Mouse (Mus musculus) midbrain, embryonic 16.5 days (tissue): ENCODE results near the gene Islr2. TPM values are rescaled to one million over a fixed set of nuclear protein-coding genes. Genes with fewer than 3 reads are reported as not detected.

ENCODE experiments used
- ATAC-seq: fragments of 200-750 bp; cut with Nextera tagmentation; 2 replicates; pipeline ENCODE4 v1.8.0; 2017; ENCODE audit warnings: moderate TSS enrichment
- H3K27ac ChIP-seq: fragments of 300-500 bp; sonication (generic); 2 replicates; pipeline ENCODE4 v1.5.1; 2014; ENCODE audit warnings: mild to moderate bottlenecking, low read length, mixed read lengths
- H3K27me3 ChIP-seq: fragments of 300-500 bp; sonication (generic); 2 replicates; pipeline ENCODE4 v1.6.1; 2014; ENCODE audit warnings: low read depth, low read length, mixed read lengths; ENCODE audit not compliant: control insufficient read depth, insufficient read depth
- H3K36me3 ChIP-seq: fragments of 300-500 bp; sonication (generic); 2 replicates; pipeline ENCODE4 v1.6.1; 2014; ENCODE audit warnings: mild to moderate bottlenecking, low read length, moderate library complexity, mixed read lengths; ENCODE audit not compliant: control insufficient read depth, insufficient read depth
- H3K4me1 ChIP-seq: fragments of 300-500 bp; sonication (generic); 2 replicates; pipeline ENCODE4 v1.6.1; 2014; ENCODE audit warnings: mild to moderate bottlenecking, low read length, mixed read lengths; ENCODE audit not compliant: control insufficient read depth, insufficient read depth
- H3K4me2 ChIP-seq: fragments of 300-500 bp; sonication (generic); 2 replicates; pipeline ENCODE4 v1.6.1; 2014; ENCODE audit warnings: mild to moderate bottlenecking, low read length, mixed read lengths
- H3K4me3 ChIP-seq: fragments of 300-500 bp; sonication (generic); 2 replicates; pipeline ENCODE4 v1.5.1; 2014; ENCODE audit warnings: low read depth, mild to moderate bottlenecking, low read length, moderate library complexity, mixed read lengths
- H3K9ac ChIP-seq: fragments of 300-500 bp; sonication (generic); 2 replicates; pipeline ENCODE4 v1.6.1; 2014; ENCODE audit warnings: low read depth, low read length, mixed read lengths
- H3K9me3 ChIP-seq: fragments of 300-500 bp; sonication (generic); replicated peaks from 2 replicates; pipeline ENCODE4 v1.6.1; 2014; ENCODE audit warnings: mild to moderate bottlenecking, low read length, mixed read lengths; ENCODE audit not compliant: control insufficient read depth, poor library complexity, severe bottlenecking
- WGBS: fragments of 180-500 bp; shearing (Covaris S2); extraction: QIAGEN DNeasy Blood & Tissue Kit; methylation state at CpG from one replicate; pipeline ENCODE4 v1.1.7; 2014; 5-methylcytosine and 5-hydroxymethylcytosine counted together
- polyA plus RNA-seq: library from polyadenylated mRNA; unstranded; fragments of >200 nt; fragmentation: Nextera tagmentation; extraction: Ambion mirVana; gene quantifications from 2 replicates; pipeline ENCODE4 v1.2.1, GENCODE M21; 2015

Islr2 gene
- polyA plus RNA-seq, 1 experiment from 2014 or later = 38.0 TPM

- Histone ChIP-seq H3K36me3 (no peaks in the 10 kb centered on the region), H3K4me2 (no peak overlapping the region), H3K4me1 (no peaks in the 10 kb centered on the region), H3K9me3 (no peaks in the 10 kb centered on the region), H3K4me3 (no peak overlapping the region), H3K27me3 (no peaks in the 10 kb centered on the region), H3K27ac (no peak overlapping the region), H3K9ac (no peak overlapping the region)
- WGBS = 70% methylated on average over 1 of the region's 1 CpGs
- no peak for ATAC-seq
These were observed 38.3 kb downstream of the Islr2 start for GRCm38 (mm10) chr9:58165779-58166178.

GRCm38 (mm10) chr9:58163146-58163545, 41.0 kb downstream of the Islr2 start:
- Histone ChIP-seq H3K4me3 (no peak overlapping the region), H3K27ac (no peak overlapping the region), H3K36me3 (no peaks in the 10 kb centered on the region), H3K4me1 (no peaks in the 10 kb centered on the region), H3K9me3 (no peaks in the 10 kb centered on the region), H3K27me3 (no peaks in the 10 kb centered on the region), H3K4me2 (no peak overlapping the region), H3K9ac (no peak overlapping the region)
- 82% methylated on average over 5 of the region's 5 CpGs for WGBS
- ATAC-seq = no peak

GRCm38 (mm10) chr9:58162173-58162572, 41.9 kb downstream of the Islr2 start:
- Histone ChIP-seq H3K4me3 (no peak overlapping the region), H3K27ac (no peak overlapping the region), H3K27me3 (no peaks in the 10 kb centered on the region), H3K36me3 (no peaks in the 10 kb centered on the region), H3K9ac (no peak overlapping the region), H3K4me1 (no peaks in the 10 kb centered on the region), H3K9me3 (no peaks in the 10 kb centered on the region), H3K4me2 (no peak overlapping the region)
- 79% methylated on average over 3 of the region's 3 CpGs for WGBS
- no peak for ATAC-seq

GRCm38 (mm10) chr9:58160315-58160714, 43.8 kb downstream of the Islr2 start:
- Histone ChIP-seq H3K27me3 (no peaks in the 10 kb centered on the region), H3K4me1 (no peaks in the 10 kb centered on the region; the same call in 1 of the 2 replicates), H3K9ac (no peak overlapping the region), H3K27ac (no peak overlapping the region), H3K4me2 (no peak overlapping the region), H3K4me3 (no peak overlapping the region), H3K36me3 (no peaks in the 10 kb centered on the region), H3K9me3 (no peaks in the 10 kb centered on the region)
- no peak for ATAC-seq
- 82% methylated on average over 5 of the region's 5 CpGs for WGBS

- ATAC-seq = no peak
- Histone ChIP-seq H3K36me3 (no peaks in the 10 kb centered on the region), H3K9me3 (no peaks in the 10 kb centered on the region), H3K4me2 (no peak overlapping the region), H3K9ac (no peak overlapping the region), H3K4me1 (no peaks in the 10 kb centered on the region; the same call in 1 of the 2 replicates), H3K27me3 (no peaks in the 10 kb centered on the region), H3K4me3 (no peak overlapping the region), H3K27ac (no peak overlapping the region)
- 78% methylated on average over 4 of the region's 4 CpGs for WGBS
These were observed 44.3 kb downstream of the Islr2 start for GRCm38 (mm10) chr9:58159855-58160254.

GRCm38 (mm10) chr9:58158541-58159311, 45.4 kb downstream of the Islr2 start:
- Histone ChIP-seq H3K4me1 (no peaks in the 10 kb centered on the region; the same call in 1 of the 2 replicates), H3K4me2 (no peak overlapping the region), H3K4me3 (no peak overlapping the region), H3K9ac (no peak overlapping the region), H3K9me3 (no peaks in the 10 kb centered on the region), H3K36me3 (no peaks in the 10 kb centered on the region), H3K27me3 (no peaks in the 10 kb centered on the region), H3K27ac (no peak overlapping the region)
- ATAC-seq = no peak
- 43% methylated on average over 7 of the region's 7 CpGs for WGBS

GRCm38 (mm10) chr9:58157838-58158237, 46.3 kb downstream of the Islr2 start:
- Histone ChIP-seq H3K4me2 (no peak overlapping the region), H3K4me1 (no peaks in the 10 kb centered on the region; the same call in 1 of the 2 replicates), H3K4me3 (no peak overlapping the region), H3K36me3 (no peaks in the 10 kb centered on the region), H3K9ac (no peak overlapping the region), H3K9me3 (no peaks in the 10 kb centered on the region), H3K27ac (no peak overlapping the region), H3K27me3 (no peaks in the 10 kb centered on the region)
- 81% methylated on average over 13 of the region's 13 CpGs for WGBS
- ATAC-seq = no peak

- H3K4me2 ChIP-seq = no peak overlapping the region
- H3K4me1 ChIP-seq = no peaks in the 10 kb centered on the region; the same call in 1 of the 2 replicates
- H3K27ac ChIP-seq = no peak overlapping the region
- H3K36me3 ChIP-seq = no peaks in the 10 kb centered on the region
- no peaks in the 10 kb centered on the region for H3K27me3 ChIP-seq
- H3K9me3 ChIP-seq = no peaks in the 10 kb centered on the region
- no peak for ATAC-seq
- H3K4me3 ChIP-seq = no peak overlapping the region
- H3K9ac ChIP-seq = no peak overlapping the region
- WGBS = 92% methylated on average over 22 of the region's 22 CpGs
These were observed 47.1 kb downstream of the Islr2 start for GRCm38 (mm10) chr9:58156819-58157560.

- no peaks in the 10 kb centered on the region; the same call in 1 of the 2 replicates for H3K4me1 ChIP-seq
- no peak overlapping the region for H3K9ac ChIP-seq
- no peaks in the 10 kb centered on the region for H3K36me3 ChIP-seq
- no peaks in the 10 kb centered on the region for H3K27me3 ChIP-seq
- no peak overlapping the region for H3K4me3 ChIP-seq
- no peak overlapping the region for H3K4me2 ChIP-seq
- WGBS = 59% methylated on average over 3 of the region's 3 CpGs
- no peak for ATAC-seq
- H3K9me3 ChIP-seq = no peaks in the 10 kb centered on the region
- H3K27ac ChIP-seq = no peak overlapping the region
These were observed 48.8 kb downstream of the Islr2 start for GRCm38 (mm10) chr9:58155366-58155765.
